Mouse (Mus musculus) stomach, embryonic 16.5 days (tissue): ENCODE measurements around the gene Cchcr1. TPM values are rescaled to one million over a fixed set of nuclear protein-coding genes. Genes with fewer than 3 reads are reported as not detected.
"Not testable (repeated sequence)": the region's sequence is repeated elsewhere in the genome, so short reads cannot be mapped to it uniquely, and the experiment has no call there.

ENCODE experiments used
- ATAC-seq: fragments of 200-750 bp; cut with Nextera tagmentation; 2 replicates; pipeline ENCODE4 v1.8.0; 2017; ENCODE audit warnings: moderate number of reproducible peaks, moderate TSS enrichment; ENCODE audit not compliant: insufficient read depth, low FRiP score
- H3K27ac ChIP-seq: fragments of 300-500 bp; sonication (generic); 2 replicates; pipeline ENCODE4 v1.5.1; 2014; ENCODE audit warnings: low read length
- H3K27me3 ChIP-seq: fragments of 300-500 bp; sonication (generic); 2 replicates; pipeline ENCODE4 v1.6.1; 2014; ENCODE audit warnings: low read length, control low read depth, mixed read lengths; ENCODE audit not compliant: control insufficient read depth, insufficient read depth
- H3K36me3 ChIP-seq: fragments of 300-500 bp; sonication (generic); 2 replicates; pipeline ENCODE4 v1.6.1; 2014; ENCODE audit warnings: low read length; ENCODE audit not compliant: control insufficient read depth, insufficient read depth
- H3K4me1 ChIP-seq: fragments of 300-500 bp; sonication (generic); 2 replicates; pipeline ENCODE4 v1.6.1; 2014; ENCODE audit warnings: low read length, control low read depth, mixed read lengths; ENCODE audit not compliant: control insufficient read depth, insufficient read depth
- H3K4me2 ChIP-seq: fragments of 300-500 bp; sonication (generic); 2 replicates; pipeline ENCODE4 v1.6.1; 2014; ENCODE audit warnings: low read depth, low read length, mixed read lengths
- H3K4me3 ChIP-seq: fragments of 300-500 bp; sonication (generic); replicated peaks from 2 replicates; pipeline ENCODE4 v1.5.1; 2014; ENCODE audit warnings: mild to moderate bottlenecking, low read length
- H3K9ac ChIP-seq: fragments of 300-500 bp; sonication (generic); 2 replicates; pipeline ENCODE4 v1.6.1; 2014; ENCODE audit warnings: low read length
- H3K9me3 ChIP-seq: fragments of 300-500 bp; sonication (generic); replicated peaks from 2 replicates; pipeline ENCODE4 v1.6.1; 2016; ENCODE audit warnings: low read length, control low read depth; ENCODE audit not compliant: control insufficient read depth
- WGBS: fragments of 180-500 bp; shearing (Covaris S2); extraction: QIAGEN DNeasy Blood & Tissue Kit; methylation state at CpG from one replicate; pipeline ENCODE4 v1.1.7; 2014; 5-methylcytosine and 5-hydroxymethylcytosine counted together
- polyA plus RNA-seq: library from polyadenylated mRNA; unstranded; fragments of >200 nt; fragmentation: Nextera tagmentation; extraction: Ambion mirVana; gene quantifications from 2 replicates; pipeline ENCODE4 v1.2.1, GENCODE M21; 2015

Cchcr1 gene
- 17.5 and 19.4 TPM in 2 replicates for polyA plus RNA-seq

- H3K4me3 ChIP-seq, result peak within 1 kb of the TSS; percentile 62
- peak; percentile 97 for ATAC-seq
- peak within 1 kb of the TSS; percentile 87 for H3K4me2 ChIP-seq
- WGBS, result under 1% methylated on average over 67 of the region's 67 CpGs
- peaks cover 24% of the 10 kb centered on the region for H3K4me1 ChIP-seq
- H3K36me3 ChIP-seq, result no peaks in the 10 kb centered on the region
- H3K27me3 ChIP-seq, result no peaks in the 10 kb centered on the region
- no peaks in the 10 kb centered on the region for H3K9me3 ChIP-seq
- peak within 1 kb of the TSS; percentile 62 for H3K27ac ChIP-seq
- H3K9ac ChIP-seq, result peak within 1 kb of the TSS; percentile 79
Observed at GRCm38 (mm10) chr17:35516652-35517500, at the start of gene Cchcr1, which contains the start of gene Tcf19. TSS of gene Cchcr1 (plus strand) at chr17:35517100. TSS of gene Tcf19 (minus strand) at chr17:35516824.

GRCm38 (mm10) chr17:35468936-35469335 lies 48.0 kb upstream of the Cchcr1 start:
- H3K9ac ChIP-seq, H3K4me2 ChIP-seq, H3K9me3 ChIP-seq, ATAC-seq, H3K4me1 ChIP-seq, H3K36me3 ChIP-seq, H3K27ac ChIP-seq, H3K4me3 ChIP-seq: not testable (repeated sequence)
- WGBS, result 63% methylated on average over 3 of the region's 3 CpGs
- H3K27me3 ChIP-seq, result peaks cover 20% of the 10 kb centered on the region

GRCm38 (mm10) chr17:35469842-35470751 lies 46.8 kb upstream of the Cchcr1 start, which contains the start of gene H2-Q10:
TSS of gene H2-Q10 (plus strand) at chr17:35470089.
- Histone ChIP-seq H3K9ac (peak within 1 kb of the TSS; percentile 57), H3K27me3 (peaks cover 20% of the 10 kb centered on the region), H3K9me3 (no peaks in the 10 kb centered on the region), H3K4me2 (peak within 1 kb of the TSS; percentile 84), H3K4me3 (peak within 1 kb of the TSS; percentile 41), H3K27ac (no peak within 1 kb of the TSS), H3K4me1 (peaks cover 6% of the 10 kb centered on the region; the same call in 1 of the 2 replicates), H3K36me3 (no peaks in the 10 kb centered on the region)
- WGBS, result 1% methylated on average over 79 of the region's 80 CpGs
- peak; percentile 44; the same call in 1 of the 2 replicates for ATAC-seq

DNA sequence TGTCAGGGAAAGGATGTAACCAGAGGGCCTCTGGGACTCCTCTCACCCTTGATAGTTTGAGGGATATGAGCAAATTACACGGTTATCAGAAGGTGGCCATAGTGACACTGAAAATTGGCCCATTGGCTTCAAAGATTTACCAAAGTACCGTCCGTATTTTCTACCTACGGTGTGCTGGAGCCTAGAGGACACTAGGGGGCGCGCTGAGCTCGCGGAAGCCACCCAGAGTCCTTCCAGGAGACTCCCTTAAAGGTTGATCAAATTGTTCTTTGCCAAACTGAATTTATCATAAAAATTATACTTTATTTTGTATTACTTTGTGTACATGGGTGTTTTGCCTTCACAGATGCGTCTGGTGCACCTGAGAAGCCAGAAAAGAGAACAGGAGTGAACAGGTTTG lies 32.8 kb upstream of the Cchcr1 start:
- 2% methylated on average over 9 of the region's 9 CpGs for WGBS
- no peaks in the 10 kb centered on the region for H3K27me3 ChIP-seq
- H3K4me2 ChIP-seq, result no peak overlapping the region
- ATAC-seq, result no peak
- no peaks in the 10 kb centered on the region for H3K36me3 ChIP-seq
- no peak overlapping the region for H3K27ac ChIP-seq
- H3K9me3 ChIP-seq, result no peaks in the 10 kb centered on the region
- no peak overlapping the region for H3K9ac ChIP-seq
- H3K4me1 ChIP-seq, result no peaks in the 10 kb centered on the region
- H3K4me3 ChIP-seq, result no peak overlapping the region

DNA sequence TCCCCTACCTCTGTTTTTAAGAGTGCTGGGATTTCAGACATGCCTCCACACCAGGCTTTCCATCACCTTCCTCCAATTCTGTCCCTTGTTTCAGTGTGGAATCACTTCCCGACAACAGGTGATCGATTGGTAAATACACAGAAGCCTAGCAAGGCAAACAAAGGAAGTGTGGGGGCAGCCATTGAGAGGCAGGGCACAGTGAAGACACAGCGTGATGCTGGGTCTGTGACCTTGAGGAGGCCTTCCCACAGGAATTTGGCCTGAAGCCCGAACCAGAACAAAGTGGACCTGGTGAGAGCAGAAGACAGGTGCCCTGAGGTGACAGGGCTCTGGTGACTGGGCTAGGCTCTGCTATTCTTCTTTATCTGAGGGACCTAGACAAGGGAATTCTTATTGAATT lies 31.2 kb upstream of the Cchcr1 start:
- no peaks in the 10 kb centered on the region for H3K36me3 ChIP-seq
- WGBS, result 19% methylated on average over 4 of the region's 4 CpGs
- H3K4me3 ChIP-seq, result no peak overlapping the region
- H3K27ac ChIP-seq, result no peak overlapping the region
- H3K9me3 ChIP-seq, result no peaks in the 10 kb centered on the region
- no peak overlapping the region for H3K4me2 ChIP-seq
- no peaks in the 10 kb centered on the region for H3K4me1 ChIP-seq
- no peaks in the 10 kb centered on the region for H3K27me3 ChIP-seq
- H3K9ac ChIP-seq, result no peak overlapping the region
- no peak for ATAC-seq

DNA sequence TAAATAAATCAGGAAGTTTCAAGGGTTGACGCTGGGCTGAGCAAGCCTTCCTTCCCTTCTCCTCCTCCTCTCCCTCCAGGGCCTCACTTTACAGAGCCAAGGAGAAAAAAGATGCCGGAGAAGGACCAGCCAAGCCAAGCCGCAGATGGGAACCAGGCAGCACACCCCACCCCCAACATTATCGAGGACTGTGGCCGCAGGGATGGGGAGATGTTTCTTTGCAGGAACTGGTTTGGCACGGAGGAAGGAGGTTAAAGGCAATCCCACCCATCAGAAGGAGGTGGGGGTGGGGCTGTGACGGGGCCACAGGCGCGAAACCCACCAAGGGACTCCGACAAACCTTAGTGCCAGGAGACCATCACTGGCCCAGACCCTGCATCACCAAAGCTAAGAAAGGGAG lies 30.2 kb upstream of the Cchcr1 start:
- no peaks in the 10 kb centered on the region for H3K9me3 ChIP-seq
- H3K36me3 ChIP-seq, result no peaks in the 10 kb centered on the region
- no peak overlapping the region for H3K4me3 ChIP-seq
- no peaks in the 10 kb centered on the region for H3K27me3 ChIP-seq
- H3K9ac ChIP-seq, result peak overlapping the region; percentile 39; the same call in 1 of the 2 replicates
- no peaks in the 10 kb centered on the region for H3K4me1 ChIP-seq
- H3K27ac ChIP-seq, result no peak overlapping the region
- H3K4me2 ChIP-seq, result no peak overlapping the region
- WGBS, result 36% methylated on average over 10 of the region's 10 CpGs
- no peak for ATAC-seq

GRCm38 (mm10) chr17:35488041-35488440 lies 28.9 kb upstream of the Cchcr1 start:
- Histone ChIP-seq H3K27ac (no peak overlapping the region), H3K27me3 (no peaks in the 10 kb centered on the region), H3K4me1 (no peaks in the 10 kb centered on the region), H3K4me2 (no peak overlapping the region), H3K9ac (no peak overlapping the region), H3K9me3 (no peaks in the 10 kb centered on the region), H3K4me3 (no peak overlapping the region), H3K36me3 (no peaks in the 10 kb centered on the region)
- WGBS, result 93% methylated on average over 2 of the region's 2 CpGs
- no peak for ATAC-seq

DNA sequence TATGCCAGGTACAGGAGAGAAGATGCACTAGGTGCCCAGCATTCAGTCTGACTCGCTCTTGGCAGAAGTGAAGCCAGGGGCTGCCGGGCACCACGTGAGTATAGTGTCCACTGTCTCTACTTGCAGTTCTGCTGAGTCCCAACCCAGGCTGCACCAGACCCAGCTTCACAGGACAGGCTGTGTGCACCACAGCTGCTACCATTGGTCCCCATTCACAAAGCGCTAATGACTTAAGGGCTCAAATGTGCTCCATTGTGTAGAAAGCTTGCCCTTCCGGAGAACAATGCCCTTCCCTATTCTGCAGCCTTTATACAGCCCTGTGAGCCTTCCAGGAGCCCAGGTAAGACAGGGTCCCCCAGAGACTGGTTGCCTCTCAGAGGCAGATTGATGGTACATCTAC lies 26.6 kb upstream of the Cchcr1 start:
- no peak overlapping the region for H3K27ac ChIP-seq
- no peak for ATAC-seq
- WGBS, result 73% methylated on average over 5 of the region's 5 CpGs
- H3K9ac ChIP-seq, result no peak overlapping the region
- no peaks in the 10 kb centered on the region for H3K36me3 ChIP-seq
- no peaks in the 10 kb centered on the region for H3K9me3 ChIP-seq
- no peaks in the 10 kb centered on the region for H3K27me3 ChIP-seq
- no peak overlapping the region for H3K4me2 ChIP-seq
- H3K4me1 ChIP-seq, result no peaks in the 10 kb centered on the region
- no peak overlapping the region for H3K4me3 ChIP-seq

- no peak overlapping the region for H3K9ac ChIP-seq
- H3K4me1 ChIP-seq, result no peaks in the 10 kb centered on the region
- no peaks in the 10 kb centered on the region for H3K27me3 ChIP-seq
- no peak overlapping the region for H3K27ac ChIP-seq
- ATAC-seq, result no peak
- 91% methylated on average over 7 of the region's 7 CpGs for WGBS
- H3K4me2 ChIP-seq, result no peak overlapping the region
- no peaks in the 10 kb centered on the region for H3K9me3 ChIP-seq
- no peaks in the 10 kb centered on the region for H3K36me3 ChIP-seq
- no peak overlapping the region for H3K4me3 ChIP-seq
Observed at GRCm38 (mm10) chr17:35497124-35497523, 19.8 kb upstream of the Cchcr1 start.
